In genomic region chr10:13369581-13370375, GRCm38 (mm10) we compare ENCODE assay signal across 25 mouse cellular contexts.
DNase-seq lines count a peak whose midpoint lies in the region; ATAC-seq and TF ChIP-seq lines count a peak whose summit lies in the region.
"Had no signal": no experiment of that assay in that cellular context is flagged by ENCODE, and none has a peak within 500 bp of the region (broad histone marks: within the 10 kb centered on the region; RNA-seq: fewer than 3 reads in every experiment).

No protein-coding gene starts in this region.

- peaks cover 26% of the 10 kb centered on the region for H3K4me1 ChIP-seq in heart, embryonic 13.5 days
- H3K4me1 ChIP-seq in ES-E14 (ENCODE audit: control insufficient read depth in 2 of 2, insufficient read depth in 2 of 2, low read length in 2 of 2, poor library complexity in 1 of 2), result no peaks in the 10 kb centered on the region
- H3K4me1 ChIP-seq in kidney, embryonic 16.5 days (ENCODE audit: insufficient read depth, low read length), result no peaks in the 10 kb centered on the region
- H3K4me1 ChIP-seq: liver, embryonic 15.5 days; lung, embryonic 15.5 days; neural tube, embryonic 13.5 days had no signal

- DNase-seq in heart, adult 18-20 months, result no peak
- DNase-seq in ES-E14 (ENCODE audit: low read depth, low spot score) (peak; percentile 3), Patski (ENCODE audit: low read depth, low spot score) (peak; percentile 50)
- DNase-seq in fibroblast of lung, adult 2 months (ENCODE audit: low read depth), result peak; percentile 21
- no peak for DNase-seq in lung, postnatal 14 days
- DNase-seq: adrenal gland, postnatal 25 days; cerebellum, adult 9-10 months; forebrain, postnatal 0 days; gastrocnemius, postnatal 14 days; heart, postnatal 36 days; kidney, adult 2 months; kidney, postnatal 10 days; liver; lung, postnatal 4 days; midbrain, embryonic 14.5 days; right cerebral cortex, adult 18-20 months had no signal

- ATAC-seq in heart, embryonic 13.5 days (ENCODE audit: extremely low read depth, insufficient number of reproducible peaks, low FRiP score, low TSS enrichment), result no peak
- peak; percentile 80 for ATAC-seq in Patski
- no peak for ATAC-seq in kidney, embryonic 16.5 days (ENCODE audit: low FRiP score, low TSS enrichment)
- ATAC-seq in activated CD4-positive, CD25-positive, alpha-beta regulatory T cell, adult 4 months, result no peak
- ATAC-seq: forebrain, postnatal 0 days had no signal

- in situ Hi-C loops in ES-E14 (cut with MboI; ENCODE audit: low sequenced_read_pairs in 2 of 2, unreplicated experiment in 2 of 2), result no loop called here
- in situ Hi-C loops in Patski (cut with MboI; ENCODE audit: low pct_unique_long_range_greater_than_20kb), result no loop called here

- H3K9ac ChIP-seq in heart, embryonic 13.5 days, result no peak overlapping the region
- H3K9ac ChIP-seq in ES-E14 (ENCODE audit: insufficient read depth, low read depth, low read length, poor library complexity, severe bottlenecking), result no peak overlapping the region
- no peak overlapping the region for H3K9ac ChIP-seq in kidney, embryonic 16.5 days (replicated peaks; ENCODE audit: low read length)
- H3K9ac ChIP-seq: forebrain, postnatal 0 days; hindbrain, embryonic 14.5 days; liver, embryonic 15.5 days; lung, embryonic 15.5 days; neural tube, embryonic 13.5 days had no signal

- no peak for TF ChIP-seq CTCF in Patski (IDR thresholded peaks at IDR 0.05)

- POLR2A ChIA-PET in Patski (lab: Charles Lee), result no interaction called here

- H3K4me2 ChIP-seq in heart, embryonic 13.5 days, result no peak overlapping the region
- no peak overlapping the region for H3K4me2 ChIP-seq in kidney, embryonic 16.5 days (replicated peaks; ENCODE audit: low read depth, low read length)
- H3K4me2 ChIP-seq: hindbrain, embryonic 14.5 days; liver, embryonic 15.5 days; lung, embryonic 15.5 days; neural tube, embryonic 13.5 days had no signal

- H3K4me3 ChIP-seq in heart, embryonic 13.5 days, result no peak overlapping the region
- H3K4me3 ChIP-seq in ES-E14 (ENCODE audit: insufficient read depth in 1 of 2, low read depth in 1 of 2, low read length in 2 of 2, poor library complexity in 1 of 2, severe bottlenecking in 1 of 2), result no peak overlapping the region
- no peak overlapping the region for H3K4me3 ChIP-seq in kidney, embryonic 16.5 days (ENCODE audit: low read length)
- H3K4me3 ChIP-seq: left cerebral cortex, adult 2 months; liver, embryonic 15.5 days; lung, embryonic 15.5 days; myocyte; neural tube, embryonic 13.5 days had no signal

- H3K27ac ChIP-seq in heart, embryonic 13.5 days (replicated peaks), result 0 out of 2 replicates have a peak overlapping the region, but pooled peaks have one; percentile 17
- H3K27ac ChIP-seq in ES-E14 (ENCODE audit: insufficient read depth, low read depth, low read length, poor library complexity, severe bottlenecking), result no peak overlapping the region
- H3K27ac ChIP-seq in kidney, embryonic 16.5 days (ENCODE audit: low read length), result no peak overlapping the region
- H3K27ac ChIP-seq: hindbrain, embryonic 14.5 days; left cerebral cortex, adult 2 months; liver, embryonic 15.5 days; lung, embryonic 15.5 days; neural tube, embryonic 13.5 days had no signal

- no peaks in the 10 kb centered on the region for H3K27me3 ChIP-seq in heart, embryonic 13.5 days (replicated peaks)
- H3K27me3 ChIP-seq in Patski, result no peaks in the 10 kb centered on the region
- H3K27me3 ChIP-seq in kidney, embryonic 16.5 days (ENCODE audit: insufficient read depth, low read length), result no peaks in the 10 kb centered on the region
- H3K27me3 ChIP-seq: liver, embryonic 15.5 days; lung, embryonic 15.5 days; neural tube, embryonic 13.5 days had no signal

- H3K9me3 ChIP-seq in heart, embryonic 13.5 days, result no peaks in the 10 kb centered on the region
- H3K9me3 ChIP-seq in ES-E14 (ENCODE audit: control insufficient read depth, insufficient read depth, low read depth, low read length), result no peaks in the 10 kb centered on the region
- H3K9me3 ChIP-seq in kidney, embryonic 16.5 days (ENCODE audit: low read length), result no peaks in the 10 kb centered on the region
- H3K9me3 ChIP-seq: liver, embryonic 15.5 days; lung, embryonic 15.5 days; neural tube, embryonic 13.5 days had no signal

- no peaks in the 10 kb centered on the region for H3K36me3 ChIP-seq in heart, embryonic 13.5 days
- H3K36me3 ChIP-seq in ES-E14 (ENCODE audit: control insufficient read depth, insufficient read depth, low read length, poor library complexity, severe bottlenecking), result no peaks in the 10 kb centered on the region
- no peaks in the 10 kb centered on the region for H3K36me3 ChIP-seq in kidney, embryonic 16.5 days (ENCODE audit: insufficient read depth, low read length)
- H3K36me3 ChIP-seq: liver, embryonic 15.5 days; lung, embryonic 15.5 days; neural tube, embryonic 13.5 days had no signal

- WGBS in heart, embryonic 13.5 days, result 65% methylated on average over 13 of the region's 13 CpGs
- WGBS in kidney, embryonic 16.5 days, result 78% methylated on average over 13 of the region's 13 CpGs

- CTCF ChIA-PET in Patski (lab: Charles Lee), result no interaction called here

TF ChIP-seq in ES-E14, 5 proteins besides CTCF, POLR2A, EP300 and RAD21:
- TF ChIP-seq HCFC1 (IDR thresholded peaks at IDR 0.05; ENCODE audit: borderline replicate concordance, insufficient read depth, low read length) (no peak), CHD2 (IDR thresholded peaks at IDR 0.05; ENCODE audit: low read depth, low read length) (no peak), ZC3H11A (IDR thresholded peaks at IDR 0.05; ENCODE audit: borderline replicate concordance, low read depth, low read length) (no peak), ZNF384 (IDR thresholded peaks at IDR 0.05; ENCODE audit: low read depth, low read length) (no peak), MAFK (IDR thresholded peaks at IDR 0.05; ENCODE audit: insufficient read depth, low read depth, low read length) (no peak)

Comparison
In these comparisons a context has a peak if more than half of its experiments do, and no peak if none do; other contexts are left out.
1. DNase-seq: peak in ES-E14 (single experiment), Patski (single experiment) and fibroblast of lung, adult 2 months (single experiment); none in heart, adult 18-20 months (0 of 2) and lung, postnatal 14 days (single experiment).